Mouse (Mus musculus): ENCODE data around the gene BC037034.
"Not testable (repeated sequence)": the region's sequence is repeated elsewhere in the genome, so short reads cannot be mapped to it uniquely, and the experiment has no call there.

Gene BC037034

DNA sequence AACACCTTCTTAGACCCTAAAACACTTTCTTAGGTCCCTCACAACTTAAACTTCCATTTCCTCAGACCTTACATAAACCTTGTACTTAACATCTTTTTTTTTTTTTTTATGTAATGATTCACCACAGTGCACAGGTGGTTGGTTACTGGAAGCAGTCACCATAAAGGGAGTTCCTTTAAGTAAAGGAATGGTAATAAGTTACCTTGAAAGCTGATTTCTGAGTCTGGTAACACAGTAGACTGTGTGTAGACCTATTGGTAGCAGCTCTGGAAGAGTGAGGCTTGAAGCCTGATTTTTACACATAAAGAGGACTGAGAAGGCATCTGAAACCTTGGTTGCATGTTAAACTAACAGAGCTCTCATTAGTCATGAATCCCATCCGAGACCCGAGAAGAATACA, 44.0 kb downstream of the BC037034 start:
- CTCF ChIA-PET = interaction anchor here (0.7 kb wide), 1 partner anchor 49 kb away, joined by 3 read pairs; no protein-coding TSS in a partner anchor

DNA sequence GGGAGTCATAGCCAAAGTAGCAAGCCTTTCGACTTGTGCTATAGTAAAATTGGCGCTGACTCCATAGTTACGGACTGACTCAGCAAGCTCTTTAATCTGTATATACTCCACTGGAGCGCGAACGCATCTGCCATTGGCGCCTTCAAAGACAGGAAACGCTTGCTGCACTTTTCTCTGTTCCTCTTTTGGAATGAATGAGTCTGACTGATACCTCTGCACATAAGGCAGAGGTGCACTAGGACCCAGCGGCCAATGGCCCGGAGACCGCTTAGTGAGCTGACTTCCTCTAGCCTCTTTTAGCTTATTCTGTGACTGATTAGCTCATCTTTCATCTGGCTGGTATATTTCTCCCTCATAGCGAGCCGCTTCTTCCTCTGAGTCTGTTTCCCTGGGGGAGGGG, 47.2 kb downstream of the BC037034 start:
- CTCF ChIA-PET = not testable (repeated sequence)

All from spleen, embryonic (tissue).